Mouse (Mus musculus) frontal cortex, postnatal 14 days (tissue): Measurements from ENCODE around the gene Rasd2.
A peak's percentile ranks its signal among the peaks of the same experiment; 100 is the strongest.

ENCODE experiments used
- DNase-seq, 2 experiments: peaks; one replicate each; pipeline ENCODE4 v3.0.0; 2022; ENCODE audit warnings: low spot score in 2 of 2

The Rasd2 gene

GRCm38 (mm10) chr8:75213686-75214085 lies at the start of gene Rasd2:
Gene Rasd2, plus strand, starts transcription at chr8:75213944.
- no peak for DNase-seq

- DNase-seq: no peak
Observed at GRCm38 (mm10) chr8:75169363-75169762, 44.4 kb upstream of the Rasd2 start.

GRCm38 (mm10) chr8:75172009-75172685 lies 41.6 kb upstream of the Rasd2 start:
- no peak for DNase-seq

- DNase-seq: no peak
Observed at GRCm38 (mm10) chr8:75193022-75193421, 20.7 kb upstream of the Rasd2 start.

- DNase-seq: no peak
Observed at GRCm38 (mm10) chr8:75194473-75195071, 19.2 kb upstream of the Rasd2 start.

GRCm38 (mm10) chr8:75197170-75197569 lies 16.6 kb upstream of the Rasd2 start:
- DNase-seq: no peak

GRCm38 (mm10) chr8:75197862-75198261 lies 15.9 kb upstream of the Rasd2 start:
- DNase-seq: no peak

- DNase-seq: no peak
Observed at GRCm38 (mm10) chr8:75198300-75198699, 15.4 kb upstream of the Rasd2 start.

- DNase-seq: no peak
Observed at GRCm38 (mm10) chr8:75198988-75199765, 14.6 kb upstream of the Rasd2 start.

GRCm38 (mm10) chr8:75199914-75200313 lies 13.8 kb upstream of the Rasd2 start:
- no peak for DNase-seq

- no peak for DNase-seq
Observed at GRCm38 (mm10) chr8:75202041-75202656, 11.6 kb upstream of the Rasd2 start.

- DNase-seq: no peak
Observed at GRCm38 (mm10) chr8:75202913-75203312, 10.8 kb upstream of the Rasd2 start.

- no peak for DNase-seq
Observed at GRCm38 (mm10) chr8:75203420-75203819, 10.3 kb upstream of the Rasd2 start.

GRCm38 (mm10) chr8:75204190-75204868 lies 9.4 kb upstream of the Rasd2 start:
- DNase-seq: no peak

GRCm38 (mm10) chr8:75211461-75211860 lies 2.3 kb upstream of the Rasd2 start:
- DNase-seq: no peak

GRCm38 (mm10) chr8:75212631-75213306 lies 975 bp upstream of the Rasd2 start:
- DNase-seq: peak in 1 of 2 experiments; percentile 74

GRCm38 (mm10) chr8:75213307-75213651 lies 465 bp upstream of the Rasd2 start:
- no peak for DNase-seq

GRCm38 (mm10) chr8:75215046-75215445 lies 1.3 kb downstream of the Rasd2 start:
- no peak for DNase-seq

- DNase-seq: no peak
Observed at GRCm38 (mm10) chr8:75215931-75216330, 2.2 kb downstream of the Rasd2 start.

GRCm38 (mm10) chr8:75216886-75217285 lies 3.1 kb downstream of the Rasd2 start:
- DNase-seq: no peak

GRCm38 (mm10) chr8:75217969-75218368 lies 4.2 kb downstream of the Rasd2 start:
- DNase-seq: peak in 1 of 2 experiments; percentile 62
